Comparison of ENCODE assay signal across 13 mouse cellular contexts in the genomic region with DNA sequence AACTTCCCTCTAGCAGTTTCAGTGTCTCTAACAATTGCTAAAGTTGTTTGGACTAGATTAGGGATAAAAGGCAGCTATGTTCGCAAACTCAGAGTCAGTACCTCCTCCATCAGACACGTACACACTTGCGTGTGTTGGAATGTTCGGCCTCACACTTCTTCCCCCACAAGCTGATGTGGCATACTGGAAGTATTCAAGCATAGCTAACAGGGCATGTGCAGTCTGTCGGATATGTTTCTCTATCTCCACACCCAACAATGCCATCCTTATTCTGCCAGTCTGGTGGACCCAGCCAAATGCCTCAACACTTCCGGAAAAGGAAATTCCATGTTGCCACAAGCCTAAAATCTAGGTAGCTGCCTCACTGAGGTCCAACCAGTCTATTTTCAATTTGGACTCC.
DNase-seq lines count a peak whose midpoint lies in the region; ATAC-seq lines count a peak whose summit lies in the region.
"Had no signal": no experiment of that assay in that cellular context is flagged by ENCODE, and none has a peak within 500 bp of the region (broad histone marks: within the 10 kb centered on the region; RNA-seq: fewer than 3 reads in every experiment).

No protein-coding gene starts in this region.

- H3K27me3 ChIP-seq in embryonic facial prominence, embryonic 14.5 days (replicated peaks; ENCODE audit: control insufficient read depth, insufficient read depth, low read length), result no peaks in the 10 kb centered on the region
- H3K27me3 ChIP-seq in embryonic facial prominence, embryonic 10.5 days (replicated peaks; ENCODE audit: low read depth, poor library complexity, severe bottlenecking), result no peaks in the 10 kb centered on the region
- no peaks in the 10 kb centered on the region for H3K27me3 ChIP-seq in midbrain, embryonic 15.5 days (replicated peaks)
- no peaks in the 10 kb centered on the region for H3K27me3 ChIP-seq in midbrain, embryonic 14.5 days (ENCODE audit: control insufficient read depth, insufficient read depth, low read length)
- H3K27me3 ChIP-seq in hindbrain, embryonic 14.5 days (ENCODE audit: control insufficient read depth, insufficient read depth, low read length), result no peaks in the 10 kb centered on the region
- H3K27me3 ChIP-seq: embryonic facial prominence, embryonic 13.5 days; kidney, embryonic 15.5 days had no signal

- H3K4me2 ChIP-seq in embryonic facial prominence, embryonic 14.5 days (ENCODE audit: low read depth, low read length), result no peak overlapping the region
- no peak overlapping the region for H3K4me2 ChIP-seq in midbrain, embryonic 15.5 days
- no peak overlapping the region for H3K4me2 ChIP-seq in midbrain, embryonic 14.5 days (ENCODE audit: low read length)
- H3K4me2 ChIP-seq in hindbrain, embryonic 14.5 days (replicated peaks), result no peak overlapping the region
- H3K4me2 ChIP-seq: embryonic facial prominence, embryonic 13.5 days; kidney, embryonic 15.5 days had no signal

- H3K9ac ChIP-seq in embryonic facial prominence, embryonic 14.5 days (ENCODE audit: low read depth, low read length), result no peak overlapping the region
- H3K9ac ChIP-seq in midbrain, embryonic 15.5 days, result no peak overlapping the region
- no peak overlapping the region for H3K9ac ChIP-seq in midbrain, embryonic 14.5 days (replicated peaks; ENCODE audit: low read length)
- no peak overlapping the region for H3K9ac ChIP-seq in hindbrain, embryonic 14.5 days
- H3K9ac ChIP-seq: embryonic facial prominence, embryonic 13.5 days; kidney, embryonic 15.5 days had no signal

- WGBS in embryonic facial prominence, embryonic 14.5 days, result 67% methylated on average over 6 of the region's 6 CpGs
- 89% methylated on average over 6 of the region's 6 CpGs for WGBS in embryonic facial prominence, embryonic 10.5 days
- WGBS in midbrain, embryonic 15.5 days, result 63% methylated on average over 6 of the region's 6 CpGs
- 76% methylated on average over 6 of the region's 6 CpGs for WGBS in midbrain, embryonic 14.5 days
- 54% methylated on average over 6 of the region's 6 CpGs for WGBS in hindbrain, embryonic 14.5 days

- H3K4me1 ChIP-seq in embryonic facial prominence, embryonic 14.5 days (ENCODE audit: control insufficient read depth, insufficient read depth, low read length), result no peaks in the 10 kb centered on the region
- H3K4me1 ChIP-seq in embryonic facial prominence, embryonic 10.5 days, result peaks cover 5% of the 10 kb centered on the region; the same call in 1 of the 2 replicates
- peaks cover 14% of the 10 kb centered on the region for H3K4me1 ChIP-seq in midbrain, embryonic 15.5 days
- H3K4me1 ChIP-seq in midbrain, embryonic 14.5 days (ENCODE audit: control insufficient read depth, insufficient read depth, low read length), result peaks cover 7% of the 10 kb centered on the region
- peaks cover 16% of the 10 kb centered on the region for H3K4me1 ChIP-seq in hindbrain, embryonic 14.5 days (replicated peaks; ENCODE audit: control insufficient read depth, insufficient read depth, low read length)
- H3K4me1 ChIP-seq: embryonic facial prominence, embryonic 13.5 days; kidney, embryonic 15.5 days had no signal

- H3K36me3 ChIP-seq in embryonic facial prominence, embryonic 14.5 days (ENCODE audit: control insufficient read depth, insufficient read depth, low read length), result no peaks in the 10 kb centered on the region
- no peaks in the 10 kb centered on the region for H3K36me3 ChIP-seq in embryonic facial prominence, embryonic 10.5 days (replicated peaks)
- H3K36me3 ChIP-seq in midbrain, embryonic 15.5 days (replicated peaks), result no peaks in the 10 kb centered on the region
- no peaks in the 10 kb centered on the region for H3K36me3 ChIP-seq in midbrain, embryonic 14.5 days (ENCODE audit: control insufficient read depth, insufficient read depth, low read length)
- H3K36me3 ChIP-seq in hindbrain, embryonic 14.5 days (replicated peaks; ENCODE audit: control insufficient read depth, insufficient read depth), result no peaks in the 10 kb centered on the region
- H3K36me3 ChIP-seq: embryonic facial prominence, embryonic 13.5 days; G1E; kidney, embryonic 15.5 days had no signal

- no peak overlapping the region; the same call in 1 of the 2 replicates for H3K27ac ChIP-seq in embryonic facial prominence, embryonic 14.5 days (replicated peaks; ENCODE audit: low read depth, low read length)
- no peak overlapping the region for H3K27ac ChIP-seq in embryonic facial prominence, embryonic 10.5 days (replicated peaks)
- peak overlapping the region; percentile 46 for H3K27ac ChIP-seq in midbrain, embryonic 15.5 days
- no peak overlapping the region; the same call in 1 of the 2 replicates for H3K27ac ChIP-seq in midbrain, embryonic 14.5 days (replicated peaks; ENCODE audit: low read depth, low read length)
- peak overlapping the region; percentile 27; the same call in 1 of the 2 replicates for H3K27ac ChIP-seq in hindbrain, embryonic 14.5 days
- H3K27ac ChIP-seq: embryonic facial prominence, embryonic 13.5 days; kidney, embryonic 15.5 days had no signal

- no peak overlapping the region for H3K4me3 ChIP-seq in embryonic facial prominence, embryonic 14.5 days (ENCODE audit: low read depth, low read length)
- H3K4me3 ChIP-seq in embryonic facial prominence, embryonic 10.5 days, result no peak overlapping the region
- H3K4me3 ChIP-seq in midbrain, embryonic 15.5 days, result no peak overlapping the region
- H3K4me3 ChIP-seq in midbrain, embryonic 14.5 days (replicated peaks; ENCODE audit: low read depth, low read length), result no peak overlapping the region
- H3K4me3 ChIP-seq in hindbrain, embryonic 14.5 days (replicated peaks; ENCODE audit: low read length), result no peak overlapping the region
- H3K4me3 ChIP-seq: embryonic facial prominence, embryonic 13.5 days; kidney, embryonic 15.5 days had no signal

- H3K9me3 ChIP-seq in embryonic facial prominence, embryonic 14.5 days (ENCODE audit: control insufficient read depth, low read length), result no peaks in the 10 kb centered on the region
- H3K9me3 ChIP-seq in embryonic facial prominence, embryonic 10.5 days, result no peaks in the 10 kb centered on the region
- no peaks in the 10 kb centered on the region for H3K9me3 ChIP-seq in midbrain, embryonic 15.5 days
- H3K9me3 ChIP-seq in midbrain, embryonic 14.5 days (ENCODE audit: control insufficient read depth, low read length), result no peaks in the 10 kb centered on the region
- H3K9me3 ChIP-seq in hindbrain, embryonic 14.5 days (ENCODE audit: control insufficient read depth, low read length), result no peaks in the 10 kb centered on the region
- H3K9me3 ChIP-seq: embryonic facial prominence, embryonic 13.5 days; kidney, embryonic 15.5 days had no signal

- ATAC-seq in embryonic facial prominence, embryonic 14.5 days (ENCODE audit: low read depth), result no peak
- ATAC-seq in midbrain, embryonic 15.5 days (replicated peaks), result no peak
- no peak for ATAC-seq in midbrain, embryonic 14.5 days (ENCODE audit: low FRiP score, low TSS enrichment)
- no peak for ATAC-seq in hindbrain, embryonic 14.5 days (ENCODE audit: low FRiP score)

- DNase-seq in embryonic facial prominence, embryonic 14.5 days (ENCODE audit: low spot score), result peak; percentile 17
- no peak for DNase-seq in embryonic facial prominence, embryonic 10.5 days (ENCODE audit: low spot score)
- no peak for DNase-seq in midbrain, embryonic 14.5 days
- DNase-seq in hindbrain, embryonic 14.5 days (ENCODE audit: low spot score), result no peak
- peak; percentile 33 to 51 for DNase-seq in right cerebral cortex, postnatal 10 days (ENCODE audit: low spot score in 2 of 2)
- no peak for DNase-seq in thymus, postnatal 36 days
- DNase-seq in embryo, embryonic 10 days (ENCODE audit: low spot score), result no peak
- DNase-seq: cerebellum, adult 11-12 months; gastrocnemius, postnatal 14 days had no signal

Comparison
In these comparisons a context has a peak if more than half of its experiments do, and no peak if none do; other contexts are left out.
1. DNase-seq: peak in embryonic facial prominence, embryonic 14.5 days (single experiment) and right cerebral cortex, postnatal 10 days (2 of 2); none in embryonic facial prominence, embryonic 10.5 days (single experiment), midbrain, embryonic 14.5 days (single experiment), hindbrain, embryonic 14.5 days (single experiment), thymus, postnatal 36 days (0 of 2) and embryo, embryonic 10 days (single experiment).
2. H3K27ac ChIP-seq: peak in midbrain, embryonic 15.5 days (single experiment) and hindbrain, embryonic 14.5 days (single experiment); none in embryonic facial prominence, embryonic 14.5 days (single experiment), embryonic facial prominence, embryonic 10.5 days (single experiment) and midbrain, embryonic 14.5 days (single experiment).